Mouse (Mus musculus): ENCODE measurements around the gene Zscan20.

DNA sequence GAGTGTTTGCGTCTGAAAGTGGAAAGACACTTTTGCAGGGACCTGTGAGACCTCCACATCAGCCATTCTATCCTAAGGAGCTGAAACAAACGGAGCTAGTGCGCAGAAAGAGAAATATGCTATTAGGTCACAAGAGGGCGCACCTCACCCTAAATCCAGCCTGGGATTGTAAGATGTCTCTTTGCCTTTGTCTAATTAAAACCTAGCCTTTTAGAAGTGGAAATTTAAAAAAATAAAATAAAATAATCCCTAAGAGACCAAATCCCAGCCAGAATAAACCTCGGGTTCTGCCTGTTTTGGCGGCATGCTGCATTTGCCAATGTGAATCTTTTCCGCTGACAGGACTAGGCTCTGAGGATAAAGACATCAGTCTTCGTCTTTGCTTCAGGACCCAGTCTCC lies 3.4 kb upstream of the Zscan20 start:
- TF ChIP-seq CTCF (IDR thresholded peaks at IDR 0.05; ENCODE audit: low read depth, low read length) (no peak), POLR2A (IDR thresholded peaks at IDR 0.05; ENCODE audit: borderline replicate concordance, low read depth, low read length) (no peak)
